Mouse (Mus musculus): ENCODE measurements around the gene Fhl2. TPM values are rescaled to one million over a fixed set of nuclear protein-coding genes. Genes with fewer than 3 reads are reported as not detected.

The Fhl2 gene
- total and polyA plus RNA-seq, 3 experiments = 15.4 to 37.1 (median 20.0) TPM

DNA sequence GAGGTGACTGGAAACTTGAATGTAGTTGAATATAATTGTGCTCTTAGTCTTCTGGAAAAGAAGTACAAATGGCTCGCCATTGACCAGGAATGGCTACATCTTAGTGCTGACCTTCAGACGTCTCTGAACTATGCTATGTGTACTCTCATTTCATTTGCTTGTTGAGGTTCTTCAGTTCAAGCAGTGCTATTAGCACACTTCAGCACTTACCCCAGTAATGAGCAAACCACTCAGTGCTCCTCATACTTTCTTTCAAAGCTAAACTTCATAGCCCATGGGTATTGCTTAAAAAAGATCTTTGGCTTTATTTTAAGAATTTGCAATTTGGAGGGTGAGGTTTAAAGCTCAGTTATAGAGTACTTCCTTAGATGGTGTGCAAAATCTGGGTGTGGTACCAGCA is 88.1 kb downstream of the Fhl2 start:
- DNase-seq = no peak

DNA sequence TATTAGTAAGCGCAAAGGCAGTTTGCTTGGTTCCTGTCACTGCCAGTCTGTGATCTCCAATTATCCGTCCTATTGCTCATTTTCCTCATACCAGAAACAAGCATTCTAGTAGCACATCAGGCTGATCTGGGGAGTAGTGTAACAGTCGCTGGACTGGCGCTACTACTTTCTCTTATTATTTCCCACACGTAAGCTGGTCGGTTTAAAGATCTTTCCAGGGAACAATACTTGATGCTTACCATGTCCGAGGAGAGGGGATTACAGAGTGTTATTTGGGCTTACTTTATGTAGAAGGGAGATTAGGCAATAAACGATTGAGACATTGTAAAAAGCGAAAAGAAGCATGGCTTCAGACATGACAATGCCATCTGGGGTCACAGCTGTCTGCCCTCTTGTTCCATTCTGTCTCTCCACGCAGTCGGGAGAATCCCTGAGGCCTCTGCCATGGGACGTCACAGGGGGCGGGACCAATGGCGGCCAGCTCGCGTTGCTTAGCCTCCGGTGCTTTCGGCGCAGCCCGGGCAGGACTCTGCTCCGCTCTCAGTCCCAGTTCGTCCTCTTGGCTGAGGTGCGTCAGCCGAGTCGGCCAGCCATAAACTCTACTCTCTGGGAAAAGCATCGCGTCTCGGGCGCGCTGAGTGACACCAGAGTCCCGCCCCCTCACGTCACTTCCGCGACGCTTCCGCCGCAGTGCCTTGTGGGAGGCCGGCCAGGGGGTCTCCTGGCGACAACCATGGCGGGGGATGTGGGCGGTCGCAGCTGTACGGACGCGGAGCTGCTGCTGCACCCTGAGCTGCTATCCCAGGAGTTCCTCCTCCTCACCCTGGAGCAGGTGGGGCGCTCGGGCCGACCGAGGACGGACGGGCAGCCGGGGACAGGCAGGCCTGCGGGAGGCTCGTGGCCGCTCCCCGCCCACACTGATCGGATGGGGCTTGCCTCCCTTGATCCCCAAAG is 98.5 kb downstream of the Fhl2 start, which contains the start of the genes Tgfbrap1 and AI597479:
Gene Tgfbrap1, minus strand, starts transcription at position 607 of the 954 bp plus-strand sequence.
Gene AI597479, plus strand, starts transcription at position 680 of the 954 bp plus-strand sequence.
- peak; percentile 95 for DNase-seq

DNA sequence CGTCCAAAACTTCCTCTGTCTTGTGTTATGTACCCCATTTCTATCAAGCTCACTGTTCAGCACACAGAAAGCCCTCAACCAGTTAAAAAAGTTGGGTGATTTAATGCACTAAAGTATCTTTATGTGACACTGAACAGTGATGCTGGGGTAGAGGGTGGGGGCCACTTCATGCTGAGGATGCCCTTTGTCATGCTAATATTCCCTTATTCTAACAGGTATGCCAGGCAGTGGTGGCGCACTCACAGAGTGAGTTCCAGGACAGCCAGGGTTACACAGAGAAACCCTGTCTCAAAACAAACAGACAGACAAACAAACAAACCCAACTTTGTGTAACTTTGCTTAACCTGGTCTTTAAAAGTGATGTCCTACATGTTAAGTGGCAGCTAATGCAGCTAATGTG is 102.6 kb downstream of the Fhl2 start:
- DNase-seq = no peak

DNA sequence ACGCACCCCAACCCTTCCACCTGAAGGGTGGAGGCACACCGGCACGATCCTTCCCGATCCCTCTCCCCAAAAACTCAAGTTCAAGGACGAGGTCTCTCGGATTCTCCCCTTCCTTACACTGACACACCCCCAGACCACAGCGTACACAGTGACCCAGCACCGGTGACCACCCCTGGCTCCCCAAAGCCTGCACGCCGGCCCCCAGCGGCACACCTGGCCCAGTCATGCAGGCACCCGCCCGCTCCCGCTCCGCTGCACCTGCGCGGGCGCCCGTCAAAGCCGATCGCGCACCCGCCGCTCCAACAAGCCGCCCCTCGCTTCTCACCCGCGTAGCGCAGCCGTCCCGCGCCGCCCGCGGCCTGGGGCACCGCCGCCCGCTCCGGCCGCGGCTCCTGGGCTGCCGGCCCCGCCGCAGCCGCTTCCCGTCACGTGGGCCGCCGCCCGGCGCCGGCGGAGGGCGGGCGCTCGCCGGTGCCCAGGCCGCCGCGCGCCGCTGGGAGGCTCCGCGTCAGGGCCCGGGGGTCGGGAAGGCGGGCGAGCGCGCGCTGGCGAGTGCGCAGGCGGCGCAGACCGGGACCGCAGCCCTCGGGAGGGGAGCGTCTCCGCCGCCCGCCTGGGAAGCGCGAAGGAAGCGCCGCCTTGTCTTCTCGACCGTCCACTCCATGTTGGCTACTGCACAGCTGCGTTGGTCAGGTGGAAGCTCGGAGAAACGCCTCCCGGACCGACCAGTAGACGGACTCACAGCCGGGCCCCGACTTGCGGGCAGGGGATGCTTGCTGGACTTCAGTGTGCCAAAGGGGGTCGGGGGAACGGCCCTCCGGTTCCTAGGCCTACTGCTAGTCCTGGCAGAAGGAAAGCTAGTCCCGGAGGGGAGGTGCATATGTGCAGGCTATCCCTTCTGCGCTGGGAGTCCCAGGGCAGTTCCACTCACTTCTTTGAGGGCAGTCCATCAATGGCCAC is 104.4 kb downstream of the Fhl2 start:
- DNase-seq = peak; percentile 88

DNA sequence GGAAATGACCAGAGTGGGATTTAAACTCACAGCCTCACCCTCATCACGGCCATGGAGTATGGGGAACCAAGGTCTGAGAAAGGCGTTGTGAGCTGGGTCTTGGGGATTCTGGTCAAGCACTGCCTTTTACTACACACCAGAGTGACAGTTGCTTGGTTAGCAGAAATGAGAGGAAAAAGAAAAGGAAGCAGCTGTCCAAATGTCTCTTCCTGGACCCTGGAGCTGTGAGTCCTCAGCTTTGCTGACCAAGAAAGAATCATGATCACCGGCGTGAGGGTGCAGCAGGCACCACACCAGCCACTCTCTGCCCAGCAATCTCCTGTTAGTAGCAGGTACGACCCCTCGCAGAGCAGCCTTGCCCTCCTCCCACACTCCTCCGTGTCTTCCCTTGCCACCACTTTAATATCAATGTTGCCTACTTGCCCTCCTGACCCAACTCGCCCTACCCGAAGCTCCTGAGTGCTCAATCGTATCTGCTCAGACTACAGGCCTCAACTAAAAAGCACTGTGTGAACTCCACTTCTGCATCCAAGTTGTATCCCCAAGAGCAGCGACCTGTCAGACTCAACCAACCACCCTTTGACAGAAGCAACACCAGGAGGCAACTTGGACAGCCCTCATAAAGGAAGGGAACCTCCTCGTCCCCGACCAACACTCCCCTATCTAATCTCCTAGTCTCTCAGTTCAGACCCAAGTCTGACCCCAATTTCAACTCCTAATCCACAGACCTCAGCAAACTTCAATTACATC is 105.3 kb downstream of the Fhl2 start:
- DNase-seq = no peak

DNA sequence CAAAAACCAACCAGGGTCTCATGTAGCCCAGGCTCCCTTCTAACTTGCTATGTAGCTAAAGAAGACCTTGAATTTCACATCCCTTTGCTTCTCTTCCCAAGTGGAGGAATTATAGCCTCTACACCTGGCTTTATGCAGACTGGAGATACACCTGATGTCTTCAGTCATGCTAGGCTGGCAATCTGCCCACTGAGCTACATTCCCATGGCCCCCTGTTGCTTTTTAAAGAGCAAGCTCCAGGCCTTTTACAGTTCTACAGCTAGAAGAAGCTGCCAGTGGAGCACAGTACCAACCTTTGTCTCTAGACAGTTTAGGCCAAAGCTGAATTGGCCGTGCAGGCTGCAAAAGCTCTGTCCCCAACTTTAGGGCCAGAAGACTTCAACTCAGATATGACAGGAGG is 106.4 kb downstream of the Fhl2 start:
- DNase-seq = no peak

DNA sequence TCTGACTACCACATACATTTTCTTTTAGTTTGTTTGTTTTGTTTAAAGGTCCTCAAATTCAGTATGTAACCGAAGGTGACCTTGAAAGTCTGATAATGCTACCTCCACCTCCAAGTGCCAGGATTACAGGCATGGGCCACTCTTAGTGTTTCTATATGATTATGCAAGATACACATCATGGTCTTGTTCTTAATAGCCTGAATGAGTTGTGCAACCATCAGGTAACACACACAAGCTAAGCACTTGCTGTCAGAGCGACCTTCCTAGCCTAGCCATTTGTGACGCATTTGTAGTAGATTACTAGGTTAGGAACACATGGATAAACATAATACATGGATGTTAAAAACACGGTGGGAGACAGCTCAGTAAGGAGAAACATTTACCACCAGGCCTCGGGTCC is 113.8 kb downstream of the Fhl2 start:
- DNase-seq = no peak

DNA sequence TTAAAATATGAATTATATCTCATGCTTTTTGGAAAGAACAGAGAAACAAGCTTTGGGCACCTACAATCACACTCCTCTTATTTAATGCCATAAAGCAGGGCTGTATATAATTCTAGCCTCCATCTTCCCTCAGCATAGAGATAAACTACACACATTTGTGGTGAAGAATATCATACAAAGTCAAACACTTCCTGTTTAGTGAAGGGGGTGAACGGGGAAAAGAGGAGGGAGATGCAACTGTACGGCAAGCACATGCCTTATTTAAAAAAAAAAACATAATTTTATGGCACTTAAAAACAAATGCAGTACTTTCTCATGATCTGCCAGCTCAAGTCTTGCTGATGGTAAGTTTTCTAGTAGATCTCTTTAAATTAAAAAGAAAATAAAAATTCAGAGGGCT is 118.7 kb downstream of the Fhl2 start:
- no peak for DNase-seq

DNA sequence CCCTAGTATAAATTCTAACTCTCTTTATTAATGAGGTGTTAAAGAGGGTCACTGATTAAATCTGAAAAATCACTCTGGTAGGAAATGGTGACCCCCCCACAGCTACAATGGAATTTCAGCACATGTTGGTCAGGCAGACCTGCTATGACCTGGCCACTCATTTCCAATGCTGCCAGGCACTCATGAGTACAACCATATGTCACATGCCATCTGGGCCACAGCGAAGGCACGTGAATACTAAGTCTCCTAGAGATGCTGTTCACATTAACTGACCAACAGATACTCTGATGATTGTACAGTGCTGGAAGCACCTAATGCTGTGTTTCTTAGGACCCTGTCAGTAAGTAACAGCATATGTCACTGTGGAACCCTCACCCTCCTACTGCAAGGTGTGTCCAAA is 122.0 kb downstream of the Fhl2 start:
- DNase-seq = no peak

Other genes starting within 250 kb of the Fhl2 start
- gene Gpr45, start 244.1 kb downstream of the Fhl2 start, total RNA-seq (2021) = 1 to 10 TPM; 1.3 to 5.3 TPM
- 1.0 and 1.8 TPM in 2 replicates for gene Gpr45, start 244.1 kb downstream of the Fhl2 start, polyA plus RNA-seq (2012; rRNA removed)
- gene Tgfbrap1, start 98.3 kb downstream of the Fhl2 start, total RNA-seq (2021) = 10 to 100 TPM; 31.7 to 32.2 TPM
- 20.4 and 21.2 TPM in 2 replicates for gene Tgfbrap1, start 98.3 kb downstream of the Fhl2 start, polyA plus RNA-seq (2012; rRNA removed)
- 10 to 100 TPM; 15.3 to 16.5 TPM for gene AI597479, start 98.3 kb downstream of the Fhl2 start, total RNA-seq (2021)
- gene AI597479, start 98.3 kb downstream of the Fhl2 start, polyA plus RNA-seq (2012; rRNA removed) = 1.6 TPM in 2 replicates
- gene Nck2, start 247.6 kb upstream of the Fhl2 start, total RNA-seq (2021) = 10 to 100 TPM; 25.5 to 29.4 TPM
- gene Nck2, start 247.6 kb upstream of the Fhl2 start, polyA plus RNA-seq (2012; rRNA removed) = 30.5 and 33.4 TPM in 2 replicates